Mouse (Mus musculus): ENCODE results near the gene Rnf123. TPM values are rescaled to one million over a fixed set of nuclear protein-coding genes. Genes with fewer than 3 reads are reported as not detected.

The Rnf123 gene
- polyA plus RNA-seq, 1 experiment from 2014 or later: 43.8 TPM

GRCm38 (mm10) chr9:108008041-108008440 is 75.1 kb downstream of the Rnf123 start:
- peaks cover 40% of the 10 kb centered on the region for H3K4me1 ChIP-seq (replicated peaks)
- WGBS: 92% methylated on average over 5 of the region's 5 CpGs
- no peak overlapping the region for H3K27ac ChIP-seq (replicated peaks)
- H3K4me3 ChIP-seq: no peak overlapping the region
- H3K27me3 ChIP-seq: no peaks in the 10 kb centered on the region
- H3K4me2 ChIP-seq: no peak overlapping the region
- peaks cover 7% of the 10 kb centered on the region for H3K36me3 ChIP-seq
- no peaks in the 10 kb centered on the region for H3K9me3 ChIP-seq
- no peak for ATAC-seq (ENCODE audit: low read depth)
- no peak overlapping the region for H3K9ac ChIP-seq

GRCm38 (mm10) chr9:108003531-108003890 is 79.6 kb downstream of the Rnf123 start:
- H3K9ac ChIP-seq: peak overlapping the region; percentile 89
- WGBS: 9% methylated on average over 8 of the region's 8 CpGs
- ATAC-seq (ENCODE audit: low read depth): 0 out of 2 replicates have a peak, but pooled peaks have one; percentile 6
- H3K4me1 ChIP-seq (replicated peaks): peaks cover 47% of the 10 kb centered on the region
- peak overlapping the region; percentile 96 for H3K27ac ChIP-seq (replicated peaks)
- peak overlapping the region; percentile 90 for H3K4me2 ChIP-seq
- no peaks in the 10 kb centered on the region for H3K36me3 ChIP-seq
- H3K27me3 ChIP-seq: no peaks in the 10 kb centered on the region
- H3K9me3 ChIP-seq: no peaks in the 10 kb centered on the region
- peak overlapping the region; percentile 89 for H3K4me3 ChIP-seq

- Histone ChIP-seq H3K9ac (peak overlapping the region; percentile 89), H3K4me3 (peak overlapping the region; percentile 89), H3K36me3 (no peaks in the 10 kb centered on the region), H3K27ac (replicated peaks) (peak overlapping the region; percentile 96), H3K4me2 (peak overlapping the region; percentile 90), H3K4me1 (replicated peaks) (peaks cover 47% of the 10 kb centered on the region), H3K9me3 (no peaks in the 10 kb centered on the region), H3K27me3 (no peaks in the 10 kb centered on the region)
- WGBS: under 1% methylated on average over 50 of the region's 50 CpGs
- peak; percentile 65 for ATAC-seq (ENCODE audit: low read depth)
These were observed 80.2 kb downstream of the Rnf123 start for GRCm38 (mm10) chr9:108002778-108003530.

- H3K4me2 ChIP-seq: peak within 1 kb of the TSS; percentile 90
- H3K36me3 ChIP-seq: no peaks in the 10 kb centered on the region
- no peaks in the 10 kb centered on the region for H3K27me3 ChIP-seq
- peak within 1 kb of the TSS; percentile 89 for H3K4me3 ChIP-seq
- peak; percentile 99 for ATAC-seq (ENCODE audit: low read depth)
- peak within 1 kb of the TSS; percentile 96 for H3K27ac ChIP-seq (replicated peaks)
- no peaks in the 10 kb centered on the region for H3K9me3 ChIP-seq
- peak within 1 kb of the TSS; percentile 89 for H3K9ac ChIP-seq
- H3K4me1 ChIP-seq (replicated peaks): peaks cover 44% of the 10 kb centered on the region
- WGBS: under 1% methylated on average over 51 of the region's 51 CpGs
These were observed 81.0 kb downstream of the Rnf123 start, which contains the start of gene Ip6k1 for GRCm38 (mm10) chr9:108001922-108002770. TSS of gene Ip6k1 (plus strand) at chr9:108002501.

Small RNAs within 50 kb of the gene (microRNA-seq; reads per million reads assigned to microRNA genes)
- gene Gm47303: not detected
- gene Mir7088: not detected

Other genes with a start within 250 kb of the Rnf123 start
- gene Rbm6, start 210.1 kb downstream of the Rnf123 start, polyA plus RNA-seq (2015; fragmentation: Nextera tagmentation; extraction: Ambion mirVana): 103 and 114 TPM in 2 replicates
- 25.6 and 26.6 TPM in 2 replicates for gene Mon1a, start 195.2 kb downstream of the Rnf123 start, polyA plus RNA-seq (2015; fragmentation: Nextera tagmentation; extraction: Ambion mirVana)
- gene Mst1r, start 176.5 kb downstream of the Rnf123 start, polyA plus RNA-seq (2015; fragmentation: Nextera tagmentation; extraction: Ambion mirVana): 2.9 and 3.4 TPM in 2 replicates
- not detected in 2 replicates for gene Actl11, start 154.9 kb downstream of the Rnf123 start, polyA plus RNA-seq (2015; fragmentation: Nextera tagmentation; extraction: Ambion mirVana)
- gene Camkv, start 147.7 kb downstream of the Rnf123 start, polyA plus RNA-seq (2015; fragmentation: Nextera tagmentation; extraction: Ambion mirVana): 11.4 and 12.8 TPM in 2 replicates
- 6.7 and 8.7 TPM in 2 replicates for gene Traip, start 133.2 kb downstream of the Rnf123 start, polyA plus RNA-seq (2015; fragmentation: Nextera tagmentation; extraction: Ambion mirVana)
- 7.6 and 9.3 TPM in 2 replicates for gene Uba7, start 107.8 kb downstream of the Rnf123 start, polyA plus RNA-seq (2015; fragmentation: Nextera tagmentation; extraction: Ambion mirVana)
- 2.0 and 2.2 TPM in 2 replicates for gene Gm20661, start 100.3 kb downstream of the Rnf123 start, polyA plus RNA-seq (2015; fragmentation: Nextera tagmentation; extraction: Ambion mirVana)
- 28.8 and 30.7 TPM in 2 replicates for gene Inka1, start 97.5 kb downstream of the Rnf123 start, polyA plus RNA-seq (2015; fragmentation: Nextera tagmentation; extraction: Ambion mirVana)
- gene Cdhr4, start 90.8 kb downstream of the Rnf123 start, polyA plus RNA-seq (2015; fragmentation: Nextera tagmentation; extraction: Ambion mirVana): 2.6 and 3.4 TPM in 2 replicates
- 1.4 TPM in 1 of 2 replicates, not detected in the other for gene Gm20662, start 87.0 kb downstream of the Rnf123 start, polyA plus RNA-seq (2015; fragmentation: Nextera tagmentation; extraction: Ambion mirVana)
- 94.1 and 94.9 TPM in 2 replicates for gene Ip6k1, start 80.8 kb downstream of the Rnf123 start, polyA plus RNA-seq (2015; fragmentation: Nextera tagmentation; extraction: Ambion mirVana)
- gene Gmppb, start 34.1 kb downstream of the Rnf123 start, polyA plus RNA-seq (2015; fragmentation: Nextera tagmentation; extraction: Ambion mirVana): 21.9 and 25.3 TPM in 2 replicates
- 2.8 and 3.0 TPM in 2 replicates for gene Amigo3, start 30.2 kb downstream of the Rnf123 start, polyA plus RNA-seq (2015; fragmentation: Nextera tagmentation; extraction: Ambion mirVana)
- 0.18 TPM in 1 of 2 replicates, not detected in the other for gene Mst1, start 2.9 kb downstream of the Rnf123 start, polyA plus RNA-seq (2015; fragmentation: Nextera tagmentation; extraction: Ambion mirVana)
- gene Apeh, start 11.3 kb upstream of the Rnf123 start, polyA plus RNA-seq (2015; fragmentation: Nextera tagmentation; extraction: Ambion mirVana): 48.6 and 64.1 TPM in 2 replicates
- 6.9 and 7.0 TPM in 2 replicates for gene Bsn, start 107.0 kb upstream of the Rnf123 start, polyA plus RNA-seq (2015; fragmentation: Nextera tagmentation; extraction: Ambion mirVana)
- gene Dag1, start 180.6 kb upstream of the Rnf123 start, polyA plus RNA-seq (2015; fragmentation: Nextera tagmentation; extraction: Ambion mirVana): 57.2 and 57.6 TPM in 2 replicates
- gene Nicn1, start 207.1 kb upstream of the Rnf123 start, polyA plus RNA-seq (2015; fragmentation: Nextera tagmentation; extraction: Ambion mirVana): 124 and 130 TPM in 2 replicates
- gene Amt, start 213.5 kb upstream of the Rnf123 start, polyA plus RNA-seq (2015; fragmentation: Nextera tagmentation; extraction: Ambion mirVana): 29.1 and 30.6 TPM in 2 replicates
- 309 and 338 TPM in 2 replicates for gene Rhoa, start 222.8 kb upstream of the Rnf123 start, polyA plus RNA-seq (2015; fragmentation: Nextera tagmentation; extraction: Ambion mirVana)
- gene Tcta, start 222.8 kb upstream of the Rnf123 start, polyA plus RNA-seq (2015; fragmentation: Nextera tagmentation; extraction: Ambion mirVana): 51.9 and 62.2 TPM in 2 replicates

Data from neural tube, embryonic 13.5 days (tissue).